ENCODE assay signal across 15 mouse cellular contexts in genomic region chr9:64216641-64217040, GRCm38 (mm10).
"Had no signal": no experiment of that assay in that cellular context is flagged by ENCODE, and none has a peak within 500 bp of the region (broad histone marks: within the 10 kb centered on the region; RNA-seq: fewer than 3 reads in every experiment).

No protein-coding gene starts in this region.

- ATAC-seq: intestine, embryonic 16.5 days; midbrain, embryonic 15.5 days had no signal

- H3K9ac ChIP-seq: limb, embryonic 12.5 days; liver, embryonic 14.5 days; lung, embryonic 14.5 days; midbrain, embryonic 15.5 days; neural tube, embryonic 12.5 days had no signal

- H3K4me2 ChIP-seq: limb, embryonic 12.5 days; lung, embryonic 14.5 days; midbrain, embryonic 11.5 days; midbrain, embryonic 15.5 days; neural tube, embryonic 12.5 days had no signal

- H3K9me3 ChIP-seq: limb, embryonic 12.5 days; midbrain, embryonic 15.5 days; neural tube, embryonic 12.5 days had no signal

- DNase-seq: kidney, adult 8-10 months; kidney, postnatal 25 days; layer of hippocampus, adult 9-11 months; liver; lung, postnatal 14 days; thymus, adult 18-20 months; thymus, postnatal 14 days had no signal

- H3K4me3 ChIP-seq: limb, embryonic 12.5 days; midbrain, embryonic 15.5 days; neural tube, embryonic 12.5 days had no signal

- H3K27me3 ChIP-seq: limb, embryonic 12.5 days; midbrain, embryonic 15.5 days; neural tube, embryonic 12.5 days had no signal

- H3K27ac ChIP-seq: limb, embryonic 12.5 days; liver, embryonic 14.5 days; macrophage; midbrain, embryonic 15.5 days; neural tube, embryonic 12.5 days had no signal

- H3K36me3 ChIP-seq: midbrain, embryonic 15.5 days had no signal
